ENCODE assay signal across 8 mouse cellular contexts in genomic region chr3:87906981-87907857, GRCm38 (mm10). TPM values are rescaled to one million over a fixed set of nuclear protein-coding genes. Genes with fewer than 3 reads are reported as not detected.
DNase-seq lines count a peak whose midpoint lies in the region; ATAC-seq and TF ChIP-seq lines count a peak whose summit lies in the region.

No protein-coding gene starts in this region.

- 0% methylated on average over 27 of the region's 27 CpGs for WGBS in lung, embryonic 14.5 days
- 1% methylated on average over 27 of the region's 27 CpGs for WGBS in small intestine, adult 2 months

- H3K27me3 ChIP-seq in lung, embryonic 14.5 days (ENCODE audit: insufficient read depth, low read length) = no peaks in the 10 kb centered on the region
- H3K27me3 ChIP-seq in small intestine, adult 2 months (ENCODE audit: control insufficient read depth, insufficient read depth, low read length) = no peaks in the 10 kb centered on the region

- TF ChIP-seq CTCF in lung, embryonic 14.5 days (IDR thresholded peaks at IDR 0.05; ENCODE audit: low read depth) = no peak
- no peak for TF ChIP-seq CTCF in small intestine, adult 2 months (IDR thresholded peaks at IDR 0.05; ENCODE audit: extremely low read depth, insufficient read length, insufficient replicate concordance, low read depth, low read length)

- H3K9me3 ChIP-seq in lung, embryonic 14.5 days (ENCODE audit: low read depth, low read length) = no peaks in the 10 kb centered on the region

- peak overlapping the region; percentile 99 for H3K27ac ChIP-seq in lung, embryonic 14.5 days (ENCODE audit: low read depth)
- peak overlapping the region; percentile 77 for H3K27ac ChIP-seq in small intestine, adult 2 months (ENCODE audit: insufficient read depth, low read depth, low read length)

- DNase-seq in spleen, postnatal 4 days (ENCODE audit: low spot score in 2 of 2) = peak; percentile 36 to 76
- no peak for DNase-seq in spleen, postnatal 36 days (ENCODE audit: low spot score in 2 of 2)
- DNase-seq in c-Kit-positive CD71-negative TER-119-negative erythroid progenitor cells, embryonic 14.5 days (ENCODE audit: low read depth) = peak; percentile 23
- DNase-seq in gastrocnemius, adult 18-20 months (ENCODE audit: low spot score) = peak; percentile 37
- DNase-seq in kidney, adult 11 months = peak; percentile 51
- DNase-seq in lung, embryonic 14.5 days = peak; percentile 64

- H3K4me2 ChIP-seq in lung, embryonic 14.5 days = peak overlapping the region; percentile 99

- peak overlapping the region; percentile 97 for H3K4me3 ChIP-seq in lung, embryonic 14.5 days (ENCODE audit: low read depth, low read length)
- H3K4me3 ChIP-seq in small intestine, adult 2 months (ENCODE audit: low read depth, low read length) = peak overlapping the region; percentile 92

- no peak for TF ChIP-seq POLR2A in small intestine, adult 2 months (IDR thresholded peaks at IDR 0.05; ENCODE audit: low read depth, low read length)

- H3K9ac ChIP-seq in lung, embryonic 14.5 days = peak overlapping the region; percentile 99

- H3K4me1 ChIP-seq in lung, embryonic 14.5 days (ENCODE audit: insufficient read depth) = peaks cover 37% of the 10 kb centered on the region
- peaks cover 23% of the 10 kb centered on the region for H3K4me1 ChIP-seq in small intestine, adult 2 months (ENCODE audit: control insufficient read depth, insufficient read depth, insufficient read length, low read length)

- ATAC-seq in lung, embryonic 14.5 days (ENCODE audit: insufficient read depth) = no peak
- no peak for ATAC-seq in megakaryocyte progenitor cell, adult 5-6 weeks (replicated peaks; ENCODE audit: poor library complexity)

- 0 out of 2 replicates have a peak, but pooled peaks cover 5% of the 10 kb centered on the region for H3K36me3 ChIP-seq in lung, embryonic 14.5 days (ENCODE audit: insufficient read depth)
- H3K36me3 ChIP-seq in small intestine, adult 2 months (ENCODE audit: control insufficient read depth, insufficient read depth, low read length) = no peaks in the 10 kb centered on the region

RNA-seq across cellular contexts. Expression of gene Hdgf, which starts 1.1 kb away (rescaled TPM):
- total RNA-seq in gastrocnemius, adult 18-20 months (2021) = 100 to 1,000 TPM; 219 to 232 TPM
- polyA plus RNA-seq in lung, embryonic 14.5 days (2014; fragmentation: Nextera tagmentation; extraction: Ambion mirVana) = 287 and 288 TPM in 2 replicates
- polyA plus RNA-seq in small intestine, adult 2 months (2012; rRNA removed) = 20.0 and 44.5 TPM in 2 replicates
- total RNA-seq in megakaryocyte progenitor cell, adult 5-6 weeks (2015) = 281 and 308 TPM in 2 replicates
- 348 and 456 TPM in 2 replicates for total RNA-seq in megakaryocyte progenitor cell, adult 5-6 weeks (2017)

RNA-seq across cellular contexts. Expression of gene Mrpl24, which starts 12.1 kb away (rescaled TPM):
- 10 to 100 TPM; 42.2 to 49.1 TPM for total RNA-seq in gastrocnemius, adult 18-20 months (2021)
- polyA plus RNA-seq in lung, embryonic 14.5 days (2014; fragmentation: Nextera tagmentation; extraction: Ambion mirVana) = 64.8 and 65.5 TPM in 2 replicates
- 12.5 and 25.5 TPM in 2 replicates for polyA plus RNA-seq in small intestine, adult 2 months (2012; rRNA removed)
- total RNA-seq in megakaryocyte progenitor cell, adult 5-6 weeks (2015) = 157 and 195 TPM in 2 replicates
- 119 and 137 TPM in 2 replicates for total RNA-seq in megakaryocyte progenitor cell, adult 5-6 weeks (2017)

RNA-seq across cellular contexts. Expression of gene Prcc, which starts 21.8 kb away (rescaled TPM):
- 10 to 100 TPM; 48.3 to 55.2 TPM for total RNA-seq in gastrocnemius, adult 18-20 months (2021)
- polyA plus RNA-seq in lung, embryonic 14.5 days (2014; fragmentation: Nextera tagmentation; extraction: Ambion mirVana) = 13.4 and 14.2 TPM in 2 replicates
- 13.4 and 27.1 TPM in 2 replicates for polyA plus RNA-seq in small intestine, adult 2 months (2012; rRNA removed)
- 24.5 and 25.6 TPM in 2 replicates for total RNA-seq in megakaryocyte progenitor cell, adult 5-6 weeks (2015)
- total RNA-seq in megakaryocyte progenitor cell, adult 5-6 weeks (2017) = 28.9 and 31.3 TPM in 2 replicates

RNA-seq across cellular contexts. Expression of gene Isg20l2, which starts 22.9 kb away (rescaled TPM):
- total RNA-seq in gastrocnemius, adult 18-20 months (2021) = 1 to 10 TPM; 6.3 to 8.1 TPM
- 44.0 and 50.5 TPM in 2 replicates for polyA plus RNA-seq in lung, embryonic 14.5 days (2014; fragmentation: Nextera tagmentation; extraction: Ambion mirVana)
- polyA plus RNA-seq in small intestine, adult 2 months (2012; rRNA removed) = 3.9 and 7.0 TPM in 2 replicates
- total RNA-seq in megakaryocyte progenitor cell, adult 5-6 weeks (2015) = 45.2 and 51.0 TPM in 2 replicates
- total RNA-seq in megakaryocyte progenitor cell, adult 5-6 weeks (2017) = 41.1 and 51.0 TPM in 2 replicates

RNA-seq across cellular contexts. Expression of gene Rrnad1, which starts 23.3 kb away (rescaled TPM):
- total RNA-seq in gastrocnemius, adult 18-20 months (2021) = 1 to 10 TPM; 3.2 to 3.4 TPM
- 16.4 and 19.6 TPM in 2 replicates for polyA plus RNA-seq in lung, embryonic 14.5 days (2014; fragmentation: Nextera tagmentation; extraction: Ambion mirVana)
- polyA plus RNA-seq in small intestine, adult 2 months (2012; rRNA removed) = 12.5 and 17.3 TPM in 2 replicates
- total RNA-seq in megakaryocyte progenitor cell, adult 5-6 weeks (2015) = 10.3 and 11.1 TPM in 2 replicates
- 13.2 and 16.2 TPM in 2 replicates for total RNA-seq in megakaryocyte progenitor cell, adult 5-6 weeks (2017)

Comparison
In these comparisons a context has a peak if more than half of its experiments do, and no peak if none do; other contexts are left out.
1. DNase-seq: peak in spleen, postnatal 4 days (2 of 2), c-Kit-positive CD71-negative TER-119-negative erythroid progenitor cells, embryonic 14.5 days (single experiment), gastrocnemius, adult 18-20 months (single experiment), kidney, adult 11 months (single experiment) and lung, embryonic 14.5 days (single experiment); none in spleen, postnatal 36 days (0 of 2).